Mouse (Mus musculus) ES-Bruce4 (cell line): Measurements from ENCODE around the gene Ttc28.

Experiments used
- CTCF ChIP-seq: IDR thresholded peaks from one replicate; pipeline ENCODE4 v1.8.1; 2011; ENCODE audit warnings: low read depth, low read length
- POLR2A ChIP-seq: IDR thresholded peaks from one replicate; pipeline ENCODE4 v1.8.1; 2011; ENCODE audit warnings: low read length; ENCODE audit not compliant: insufficient read depth

- TF ChIP-seq CTCF (no peak), POLR2A (no peak)
These were observed 29.3 kb downstream of the Ttc28 start for GRCm38 (mm10) chr5:110908879-110909278.
